Mouse (Mus musculus): ENCODE measurements at regions not wholly inside any gene's neighbourhood (a gene's known extent, or its start where the extent isn't known, plus 50 kb on each side); places are given as distances from the start of the nearest gene placed in this dataset.

DNA sequence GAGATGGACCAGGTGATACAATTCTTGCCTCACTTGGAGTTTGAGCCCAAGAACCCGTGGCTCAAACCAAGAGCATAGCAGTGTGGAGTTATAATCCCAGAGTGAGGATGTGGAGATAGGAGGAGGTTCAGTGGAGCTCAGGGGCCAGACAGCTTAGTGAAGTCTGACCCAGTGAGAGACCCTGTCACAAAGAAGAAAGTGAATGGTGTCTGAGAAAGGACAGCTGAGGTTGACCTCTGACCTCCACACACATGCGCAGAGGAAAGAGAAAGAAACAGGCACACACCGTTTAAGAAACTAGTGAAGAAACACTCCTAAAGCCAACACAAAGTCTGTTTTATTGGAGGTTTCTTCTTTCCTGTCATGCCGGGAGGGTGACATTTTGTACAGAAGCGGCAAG lies 124.7 kb upstream of the Mkln1 start:
- TF ChIP-seq CTCF (IDR thresholded peaks at IDR 0.05; ENCODE audit: low read depth) (no peak), EP300 (IDR thresholded peaks at IDR 0.05; ENCODE audit: low read depth) (no peak)

Data from liver, embryonic 14.5 days (tissue).